Mouse (Mus musculus): ENCODE results near the gene Idnk. TPM values are rescaled to one million over a fixed set of nuclear protein-coding genes. Genes with fewer than 3 reads are reported as not detected.
"Not testable (repeated sequence)": the region's sequence is repeated elsewhere in the genome, so short reads cannot be mapped to it uniquely, and the experiment has no call there.

The Idnk gene
- polyA plus RNA-seq, 1 experiment from 2014 or later: 73.2 TPM

- WGBS: 73% methylated on average over 2 of the region's 2 CpGs
- Histone ChIP-seq H3K4me1 (peaks cover 39% of the 10 kb centered on the region), H3K4me3 (peak overlapping the region; percentile 4; the same call in 1 of the 2 replicates), H3K27me3 (no peaks in the 10 kb centered on the region), H3K36me3 (ENCODE audit: poor library complexity, severe bottlenecking) (peaks cover 11% of the 10 kb centered on the region), H3K9me3 (replicated peaks) (no peaks in the 10 kb centered on the region), H3K27ac (no peak overlapping the region), H3K9ac (no peak overlapping the region; the same call in 1 of the 2 replicates), H3K4me2 (peak overlapping the region; percentile 85)
- ATAC-seq: no peak
These were observed 32.5 kb upstream of the Idnk start for GRCm38 (mm10) chr13:58124989-58125388.

- Histone ChIP-seq H3K9me3 (replicated peaks) (no peaks in the 10 kb centered on the region), H3K4me3 (peak overlapping the region; percentile 99), H3K27me3 (no peaks in the 10 kb centered on the region), H3K9ac (peak overlapping the region; percentile 48; the same call in 1 of the 2 replicates), H3K36me3 (ENCODE audit: poor library complexity, severe bottlenecking) (peaks cover 11% of the 10 kb centered on the region), H3K4me2 (peak overlapping the region; percentile 85), H3K27ac (no peak overlapping the region), H3K4me1 (peaks cover 42% of the 10 kb centered on the region)
- ATAC-seq: no peak
- 32% methylated on average over 7 of the region's 7 CpGs for WGBS
These were observed 31.3 kb upstream of the Idnk start for GRCm38 (mm10) chr13:58126126-58126525.

- Histone ChIP-seq H3K36me3 (ENCODE audit: poor library complexity, severe bottlenecking) (peaks cover 11% of the 10 kb centered on the region), H3K9me3 (replicated peaks) (no peaks in the 10 kb centered on the region), H3K9ac (peak overlapping the region; percentile 100), H3K4me2 (peak overlapping the region; percentile 85), H3K4me3 (peak overlapping the region; percentile 99), H3K4me1 (peaks cover 42% of the 10 kb centered on the region), H3K27ac (peak overlapping the region; percentile 99), H3K27me3 (no peaks in the 10 kb centered on the region)
- WGBS: under 1% methylated on average over 26 of the region's 92 CpGs
- no peak for ATAC-seq
These were observed 30.3 kb upstream of the Idnk start for GRCm38 (mm10) chr13:58126862-58127765.

- Histone ChIP-seq H3K4me1 (peaks cover 42% of the 10 kb centered on the region), H3K9me3 (replicated peaks) (no peaks in the 10 kb centered on the region), H3K4me3 (peak overlapping the region; percentile 99), H3K36me3 (ENCODE audit: poor library complexity, severe bottlenecking) (peaks cover 11% of the 10 kb centered on the region), H3K27ac (peak overlapping the region; percentile 99), H3K4me2 (peak overlapping the region; percentile 85), H3K27me3 (no peaks in the 10 kb centered on the region), H3K9ac (peak overlapping the region; percentile 100)
- peak; percentile 61 for ATAC-seq
- under 1% methylated on average over 78 of the region's 81 CpGs for WGBS
These were observed 29.6 kb upstream of the Idnk start for GRCm38 (mm10) chr13:58127766-58128361.

- WGBS: 1% methylated on average over 29 of the region's 62 CpGs
- peak within 1 kb of the TSS; percentile 85 for H3K4me2 ChIP-seq
- peak within 1 kb of the TSS; percentile 99 for H3K4me3 ChIP-seq
- no peaks in the 10 kb centered on the region for H3K27me3 ChIP-seq
- H3K36me3 ChIP-seq (ENCODE audit: poor library complexity, severe bottlenecking): peaks cover 11% of the 10 kb centered on the region
- H3K9me3 ChIP-seq (replicated peaks): no peaks in the 10 kb centered on the region
- peak within 1 kb of the TSS; percentile 100 for H3K9ac ChIP-seq
- peak within 1 kb of the TSS; percentile 99 for H3K27ac ChIP-seq
- peaks cover 38% of the 10 kb centered on the region for H3K4me1 ChIP-seq
- peak; percentile 95 for ATAC-seq
These were observed 29.1 kb upstream of the Idnk start, which contains the start of gene Hnrnpa0 for GRCm38 (mm10) chr13:58128396-58128767. Gene Hnrnpa0 (minus strand): TSS chr13:58128556.

GRCm38 (mm10) chr13:58128768-58129671 is 28.4 kb upstream of the Idnk start:
- no peaks in the 10 kb centered on the region for H3K27me3 ChIP-seq
- H3K4me1 ChIP-seq: peaks cover 32% of the 10 kb centered on the region
- ATAC-seq: peak; percentile 98
- peak overlapping the region; percentile 71 for H3K4me2 ChIP-seq
- H3K9me3 ChIP-seq (replicated peaks): no peaks in the 10 kb centered on the region
- H3K9ac ChIP-seq: peak overlapping the region; percentile 100
- H3K27ac ChIP-seq: peak overlapping the region; percentile 99
- H3K36me3 ChIP-seq (ENCODE audit: poor library complexity, severe bottlenecking): peaks cover 11% of the 10 kb centered on the region
- under 1% methylated on average over 61 of the region's 83 CpGs for WGBS
- H3K4me3 ChIP-seq: peak overlapping the region; percentile 99

- Histone ChIP-seq H3K27me3 (no peaks in the 10 kb centered on the region), H3K9ac (peak overlapping the region; percentile 100), H3K4me1 (peaks cover 24% of the 10 kb centered on the region), H3K4me2 (peak overlapping the region; percentile 71), H3K4me3 (peak overlapping the region; percentile 99), H3K9me3 (replicated peaks) (no peaks in the 10 kb centered on the region), H3K36me3 (ENCODE audit: poor library complexity, severe bottlenecking) (peaks cover 9% of the 10 kb centered on the region), H3K27ac (peak overlapping the region; percentile 99)
- ATAC-seq: no peak
- 33% methylated on average over 4 of the region's 4 CpGs for WGBS
These were observed 27.7 kb upstream of the Idnk start for GRCm38 (mm10) chr13:58129687-58130246.

GRCm38 (mm10) chr13:58131692-58132091 is 25.8 kb upstream of the Idnk start:
- 48% methylated on average over 3 of the region's 3 CpGs for WGBS
- Histone ChIP-seq H3K9ac (no peak overlapping the region), H3K9me3 (replicated peaks) (peaks cover 6% of the 10 kb centered on the region; the same call in 1 of the 2 replicates), H3K27ac (no peak overlapping the region), H3K27me3 (no peaks in the 10 kb centered on the region), H3K4me3 (no peak overlapping the region), H3K4me2 (no peak overlapping the region), H3K36me3 (ENCODE audit: poor library complexity, severe bottlenecking) (peaks cover 3% of the 10 kb centered on the region; the same call in 1 of the 2 replicates), H3K4me1 (peaks cover 10% of the 10 kb centered on the region)
- ATAC-seq: no peak

GRCm38 (mm10) chr13:58146603-58147002 is 10.8 kb upstream of the Idnk start:
- H3K9me3 ChIP-seq (replicated peaks); H3K36me3 ChIP-seq (ENCODE audit: poor library complexity, severe bottlenecking); H3K9ac ChIP-seq; H3K4me2 ChIP-seq; ATAC-seq; H3K27me3 ChIP-seq; H3K4me3 ChIP-seq; H3K27ac ChIP-seq: not testable (repeated sequence)
- H3K4me1 ChIP-seq: peaks cover 11% of the 10 kb centered on the region; the same call in 1 of the 2 replicates
- 97% methylated on average over 8 of the region's 8 CpGs for WGBS

- H3K27ac ChIP-seq: no peak overlapping the region
- H3K9ac ChIP-seq: no peak overlapping the region
- no peaks in the 10 kb centered on the region for H3K36me3 ChIP-seq (ENCODE audit: poor library complexity, severe bottlenecking)
- H3K4me2 ChIP-seq: no peak overlapping the region
- 85% methylated on average over 1 of the region's 1 CpGs for WGBS
- no peaks in the 10 kb centered on the region for H3K27me3 ChIP-seq
- H3K9me3 ChIP-seq (replicated peaks): no peaks in the 10 kb centered on the region
- ATAC-seq: no peak
- no peak overlapping the region for H3K4me3 ChIP-seq
- peaks cover 11% of the 10 kb centered on the region; the same call in 1 of the 2 replicates for H3K4me1 ChIP-seq
These were observed 9.7 kb upstream of the Idnk start for GRCm38 (mm10) chr13:58147760-58148159.

- peak; percentile 93 for ATAC-seq
- Histone ChIP-seq H3K27ac (no peak overlapping the region), H3K9me3 (replicated peaks) (no peaks in the 10 kb centered on the region), H3K27me3 (no peaks in the 10 kb centered on the region), H3K4me1 (peaks cover 11% of the 10 kb centered on the region; the same call in 1 of the 2 replicates), H3K36me3 (ENCODE audit: poor library complexity, severe bottlenecking) (no peaks in the 10 kb centered on the region), H3K4me2 (peak overlapping the region; percentile 70), H3K4me3 (peak overlapping the region; percentile 39), H3K9ac (peak overlapping the region; percentile 31; the same call in 1 of the 2 replicates)
- under 1% methylated on average over 17 of the region's 17 CpGs for WGBS
These were observed 9.1 kb upstream of the Idnk start for GRCm38 (mm10) chr13:58148256-58148831.

Measured in forebrain, embryonic 13.5 days (tissue).